Mouse (Mus musculus) hindlimb bud, embryonic 11.5 days (tissue): ENCODE data around the gene Oas1e.
"Not testable (repeated sequence)": the region's sequence is repeated elsewhere in the genome, so short reads cannot be mapped to it uniquely, and the experiment has no call there.

Experiments used
- DNase-seq: peaks from one replicate; pipeline ENCODE4 v3.0.0-alpha.2; 2012; ENCODE audit warnings: low read depth, low spot score; ENCODE audit errors: extremely low spot score

Oas1e gene

GRCm38 (mm10) chr5:120795480-120796034, at the start of gene Oas1e:
Gene Oas1e, minus strand, starts transcription at chr5:120795530.
- DNase-seq: not testable (repeated sequence)

GRCm38 (mm10) chr5:120844713-120845112, 49.4 kb upstream of the Oas1e start:
- no peak for DNase-seq

- DNase-seq: peak; percentile 10
Observed at GRCm38 (mm10) chr5:120836731-120837585, 41.6 kb upstream of the Oas1e start.

GRCm38 (mm10) chr5:120833335-120834280, 38.3 kb upstream of the Oas1e start:
- DNase-seq: no peak

GRCm38 (mm10) chr5:120831031-120831430, 35.7 kb upstream of the Oas1e start:
- DNase-seq: no peak

- DNase-seq: no peak
Observed at GRCm38 (mm10) chr5:120818999-120819398, 23.7 kb upstream of the Oas1e start.

- DNase-seq: no peak
Observed at GRCm38 (mm10) chr5:120815949-120816348, 20.6 kb upstream of the Oas1e start.

GRCm38 (mm10) chr5:120813023-120813422, 17.7 kb upstream of the Oas1e start:
- DNase-seq: no peak

GRCm38 (mm10) chr5:120811951-120812819, 16.9 kb upstream of the Oas1e start, which contains the start of gene Oas1c:
Gene Oas1c, minus strand, starts transcription at chr5:120812514.
- peak; percentile 67 for DNase-seq

- DNase-seq: no peak
Observed at GRCm38 (mm10) chr5:120809171-120809570, 13.8 kb upstream of the Oas1e start.

- DNase-seq: peak; percentile 33
Observed at GRCm38 (mm10) chr5:120806458-120806857, 11.1 kb upstream of the Oas1e start.

GRCm38 (mm10) chr5:120803596-120803995, 8.3 kb upstream of the Oas1e start:
- no peak for DNase-seq

- DNase-seq: not testable (repeated sequence)
Observed at GRCm38 (mm10) chr5:120798943-120799342, 3.6 kb upstream of the Oas1e start.

- not testable (repeated sequence) for DNase-seq
Observed at GRCm38 (mm10) chr5:120798147-120798546, 2.8 kb upstream of the Oas1e start.

GRCm38 (mm10) chr5:120793043-120793442, 2.3 kb downstream of the Oas1e start:
- peak; percentile 5 for DNase-seq

- no peak for DNase-seq
Observed at GRCm38 (mm10) chr5:120787042-120787441, 8.3 kb downstream of the Oas1e start.

- DNase-seq: no peak
Observed at GRCm38 (mm10) chr5:120782446-120782845, 12.9 kb downstream of the Oas1e start.

GRCm38 (mm10) chr5:120781646-120782045, 13.7 kb downstream of the Oas1e start:
- DNase-seq: no peak

- no peak for DNase-seq
Observed at GRCm38 (mm10) chr5:120779922-120780321, 15.4 kb downstream of the Oas1e start.

GRCm38 (mm10) chr5:120778941-120779340, 16.4 kb downstream of the Oas1e start:
- DNase-seq: no peak
